Mouse (Mus musculus) MEL (cell line): ENCODE measurements at regions not wholly inside any gene's neighbourhood (a gene's known extent, or its start where the extent isn't known, plus 50 kb on each side); places are given as distances from the start of the nearest gene placed in this dataset.

Experiments
- DNase-seq: peaks from one replicate; pipeline ENCODE4 v3.0.0; 2011; ENCODE audit warnings: low read depth, low spot score
- H3K27ac ChIP-seq: 2 replicates; pipeline ENCODE4 v1.5.1; 2012; ENCODE audit warnings: low read depth, mild to moderate bottlenecking, control low read depth, low read length, moderate library complexity; ENCODE audit not compliant: control insufficient read depth
- H3K27me3 ChIP-seq, 2 experiments: fragments of 150-350 bp in 1 of 2; sonication (generic) in 1 of 2; 2 replicates each; pipeline ENCODE4 v1.6.1; 2012; ENCODE audit warnings: low read length in 2 of 2, mild to moderate bottlenecking in 2 of 2, improper control_type of control experiment in 1 of 2, moderate library complexity in 1 of 2; ENCODE audit not compliant: insufficient read depth in 2 of 2, control insufficient read depth in 1 of 2
- H3K36me3 ChIP-seq, 2 experiments: 2 replicates each; pipeline ENCODE4 v1.6.1; 2012 to 2014; ENCODE audit warnings: low read length in 2 of 2, improper control_type of control experiment in 1 of 2, inconsistent platforms in 1 of 2, mild to moderate bottlenecking in 1 of 2; ENCODE audit not compliant: insufficient read depth in 2 of 2, control insufficient read depth in 1 of 2
- H3K4me1 ChIP-seq, 2 experiments: fragments of 150-350 bp in 1 of 2; sonication (generic) in 1 of 2; 2 replicates each; pipeline ENCODE4 v1.6.1; 2012; ENCODE audit warnings: low read length in 2 of 2, improper control_type of control experiment in 1 of 2, mild to moderate bottlenecking in 1 of 2; ENCODE audit not compliant: insufficient read depth in 2 of 2, control insufficient read depth in 1 of 2
- H3K4me3 ChIP-seq, 2 experiments: fragments of 150-350 bp in 1 of 2; sonication (generic) in 1 of 2; 2 replicates each; pipeline ENCODE4 v1.5.1; 2012; ENCODE audit warnings: low read depth in 2 of 2, low read length in 2 of 2, mild to moderate bottlenecking in 2 of 2, moderate library complexity in 2 of 2, control low read depth in 1 of 2, improper control_type of control experiment in 1 of 2; ENCODE audit not compliant: control insufficient read depth in 1 of 2, insufficient read depth in 1 of 2
- H3K79me2 ChIP-seq: 2 replicates; pipeline ENCODE4 v1.6.1; 2012; ENCODE audit warnings: mild to moderate bottlenecking, low read length, moderate library complexity; ENCODE audit not compliant: control insufficient read depth, poor library complexity, insufficient read depth
- H3K9ac ChIP-seq: 2 replicates; pipeline ENCODE4 v1.6.1; 2012; ENCODE audit warnings: low read depth, mild to moderate bottlenecking, control low read depth, low read length, moderate library complexity; ENCODE audit not compliant: control insufficient read depth, poor library complexity, severe bottlenecking
- H3K9me3 ChIP-seq: fragments of 150-350 bp; sonication (generic); replicated peaks from 2 replicates; pipeline ENCODE4 v1.6.1; 2012; ENCODE audit warnings: mild to moderate bottlenecking, low read length, improper control_type of control experiment, moderate library complexity; ENCODE audit not compliant: insufficient read depth
- BHLHE40 ChIP-seq: IDR thresholded peaks from 2 replicates; pipeline ENCODE4 v1.6.1; 2012; ENCODE audit warnings: low read depth, mild to moderate bottlenecking, inconsistent platforms, low read length, improper control_type of control experiment, borderline replicate concordance
- CHD1 ChIP-seq: IDR thresholded peaks from 2 replicates; pipeline ENCODE4 v1.6.1; 2012; ENCODE audit warnings: low read depth, mild to moderate bottlenecking, inconsistent platforms, low read length, improper control_type of control experiment
- CTCF ChIP-seq, 3 experiments: IDR thresholded peaks in 2 of 3; conservative IDR thresholded peaks in 1 of 3; 2 replicates each; pipeline ENCODE4 v1.5.1; 2011 to 2012; ENCODE audit warnings: low read length in 3 of 3, low read depth in 2 of 3, mild to moderate bottlenecking in 2 of 3, improper control_type of control experiment in 1 of 3, inconsistent platforms in 1 of 3, mixed read lengths in 1 of 3, moderate library complexity in 1 of 3; ENCODE audit not compliant: control insufficient read depth in 1 of 3, insufficient read depth in 1 of 3, poor library complexity in 1 of 3, severe bottlenecking in 1 of 3
- E2F4 ChIP-seq: IDR thresholded peaks from 2 replicates; pipeline ENCODE4 v1.6.1; 2011; ENCODE audit warnings: low read depth, low read length, improper control_type of control experiment, borderline replicate concordance
- ELF1 ChIP-seq: IDR thresholded peaks from 2 replicates; pipeline ENCODE4 v1.6.1; 2014; ENCODE audit warnings: low read depth, mild to moderate bottlenecking, inconsistent platforms, low read length, improper control_type of control experiment, moderate library complexity
- EP300 ChIP-seq, 2 experiments: IDR thresholded peaks; 2 replicates each; pipeline ENCODE4 v1.6.1; 2011; ENCODE audit warnings: improper control_type of control experiment in 2 of 2, low read length in 2 of 2, low read depth in 1 of 2, mild to moderate bottlenecking in 1 of 2
- ETS1 ChIP-seq: IDR thresholded peaks from 2 replicates; pipeline ENCODE4 v1.6.1; 2012; ENCODE audit warnings: low read depth, mild to moderate bottlenecking, inconsistent platforms, low read length, improper control_type of control experiment, moderate library complexity
- GABPA ChIP-seq: IDR thresholded peaks from 2 replicates; pipeline ENCODE4 v1.6.1; 2012; ENCODE audit warnings: low read depth, mild to moderate bottlenecking, inconsistent platforms, low read length, improper control_type of control experiment, moderate library complexity
- GATA1 ChIP-seq: IDR thresholded peaks from 2 replicates; pipeline ENCODE4 v1.6.1; 2011; ENCODE audit warnings: low read depth, low read length, improper control_type of control experiment
- JUND ChIP-seq: IDR thresholded peaks from 2 replicates; pipeline ENCODE4 v1.6.1; 2011; ENCODE audit warnings: low read depth, mild to moderate bottlenecking, improper control_type of control experiment, low read length
- KAT2A ChIP-seq: conservative IDR thresholded peaks from 2 replicates; pipeline ENCODE4 v1.6.1; 2012; ENCODE audit warnings: low read depth, low read length, improper control_type of control experiment, inconsistent platforms
- MAX ChIP-seq: IDR thresholded peaks from 2 replicates; pipeline ENCODE4 v1.6.1; 2011; ENCODE audit warnings: low read length, improper control_type of control experiment
- MEF2A ChIP-seq: IDR thresholded peaks from 2 replicates; pipeline ENCODE4 v1.6.1; 2014; ENCODE audit warnings: low read depth, mild to moderate bottlenecking, inconsistent platforms, low read length, improper control_type of control experiment; ENCODE audit not compliant: poor library complexity, insufficient replicate concordance, severe bottlenecking; ENCODE audit errors: extremely low read depth
- NELFE ChIP-seq: IDR thresholded peaks from 2 replicates; pipeline ENCODE4 v1.6.1; 2011; ENCODE audit warnings: low read depth, low read length, improper control_type of control experiment
- POLR2A ChIP-seq, 2 experiments: IDR thresholded peaks; 2 replicates each; pipeline ENCODE4 v1.6.1; 2011 to 2012; ENCODE audit warnings: low read length in 2 of 2, mild to moderate bottlenecking in 2 of 2, control low read depth in 1 of 2, improper control_type of control experiment in 1 of 2, low read depth in 1 of 2, moderate library complexity in 1 of 2; ENCODE audit not compliant: control insufficient read depth in 1 of 2, insufficient read depth in 1 of 2, poor library complexity in 1 of 2
- POLR2AphosphoS2 ChIP-seq: IDR thresholded peaks from 2 replicates; pipeline ENCODE4 v1.6.1; 2011; ENCODE audit warnings: low read length, improper control_type of control experiment
- POLR2AphosphoS5 ChIP-seq: IDR thresholded peaks from 2 replicates; pipeline ENCODE4 v1.6.1; 2012; ENCODE audit warnings: low read depth, borderline replicate concordance, mild to moderate bottlenecking, inconsistent platforms, low read length, moderate library complexity, mixed read lengths
- RCOR1 ChIP-seq: IDR thresholded peaks from 2 replicates; pipeline ENCODE4 v1.6.1; 2012; ENCODE audit warnings: low read depth, mild to moderate bottlenecking, inconsistent platforms, low read length, improper control_type of control experiment
- SMC3 ChIP-seq: IDR thresholded peaks from 2 replicates; pipeline ENCODE4 v1.6.1; 2011; ENCODE audit warnings: low read depth, low read length, improper control_type of control experiment
- USF1 ChIP-seq: IDR thresholded peaks from 2 replicates; pipeline ENCODE4 v1.6.1; 2014; ENCODE audit warnings: low read depth, mild to moderate bottlenecking, inconsistent platforms, low read length, improper control_type of control experiment, moderate library complexity
- USF2 ChIP-seq, 2 experiments: IDR thresholded peaks; 2 replicates each; pipeline ENCODE4 v1.6.1; 2011 to 2012; ENCODE audit warnings: improper control_type of control experiment in 2 of 2, low read length in 2 of 2, borderline replicate concordance in 1 of 2, inconsistent platforms in 1 of 2, low read depth in 1 of 2, mild to moderate bottlenecking in 1 of 2; ENCODE audit not compliant: insufficient read depth in 1 of 2
- ZKSCAN1 ChIP-seq: IDR thresholded peaks from 2 replicates; pipeline ENCODE4 v1.6.1; 2012; ENCODE audit warnings: low read depth, mild to moderate bottlenecking, inconsistent platforms, low read length, improper control_type of control experiment, moderate library complexity
- ZMIZ1 ChIP-seq: IDR thresholded peaks from 2 replicates; pipeline ENCODE4 v1.6.1; 2012; ENCODE audit warnings: low read depth, mild to moderate bottlenecking, inconsistent platforms, low read length, improper control_type of control experiment, moderate library complexity
- ZNF384 ChIP-seq: IDR thresholded peaks from 2 replicates; pipeline ENCODE4 v1.6.1; 2012; ENCODE audit warnings: low read depth, mild to moderate bottlenecking, inconsistent platforms, low read length, improper control_type of control experiment

DNA sequence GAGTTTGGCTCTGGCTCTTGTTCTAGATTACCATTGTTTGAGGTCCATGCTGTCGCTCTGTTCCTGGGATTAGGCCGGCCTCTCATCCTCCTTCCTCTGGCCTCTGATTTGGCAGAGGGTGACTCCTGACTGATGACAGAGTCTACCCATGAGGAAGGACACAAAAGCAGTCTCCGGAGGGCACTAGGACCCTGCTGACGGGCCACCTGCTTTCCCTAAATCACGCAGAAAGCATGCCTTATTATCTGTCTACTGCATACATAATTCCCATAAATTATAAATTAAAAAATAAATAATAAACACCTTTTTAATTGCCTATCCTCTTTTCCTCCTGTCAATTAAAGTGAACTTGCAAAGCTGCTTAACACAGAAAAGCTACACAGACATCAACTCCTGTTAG, 215.4 kb downstream of the Sec16b start:
- TF ChIP-seq BHLHE40 (no peak), GATA1 (no peak), JUND (no peak), ELF1 (no peak), POLR2AphosphoS5 (no peak), CTCF (IDR thresholded peaks at IDR 0.05 in 2 of 3, conservative IDR thresholded peaks at IDR 0.05 in 1 of 3; ENCODE audit: control insufficient read depth in 1 of 3, insufficient read depth in 1 of 3, low read depth in 2 of 3, low read length in 3 of 3, poor library complexity in 1 of 3, severe bottlenecking in 1 of 3) (no peak), ZKSCAN1 (no peak), EP300 (IDR thresholded peaks at IDR 0.05; ENCODE audit: low read depth in 1 of 2, low read length in 2 of 2) (no peak), CHD1 (no peak), RCOR1 (no peak), GABPA (no peak), ZNF384 (no peak), KAT2A (no peak), ETS1 (no peak), POLR2AphosphoS2 (no peak), E2F4 (no peak)
- TF ChIP-seq, all 39 proteins: peak for 0
- no peaks in the 10 kb centered on the region for H3K79me2 ChIP-seq
- H3K9ac ChIP-seq, result no peak overlapping the region
- no peak for DNase-seq
- H3K27me3 ChIP-seq, result no peaks in the 10 kb centered on the region
- H3K4me3 ChIP-seq, result no peak overlapping the region
- no peaks in the 10 kb centered on the region for H3K4me1 ChIP-seq
- H3K9me3 ChIP-seq, result no peaks in the 10 kb centered on the region
- no peak overlapping the region for H3K27ac ChIP-seq
- H3K36me3 ChIP-seq, result no peaks in the 10 kb centered on the region

DNA sequence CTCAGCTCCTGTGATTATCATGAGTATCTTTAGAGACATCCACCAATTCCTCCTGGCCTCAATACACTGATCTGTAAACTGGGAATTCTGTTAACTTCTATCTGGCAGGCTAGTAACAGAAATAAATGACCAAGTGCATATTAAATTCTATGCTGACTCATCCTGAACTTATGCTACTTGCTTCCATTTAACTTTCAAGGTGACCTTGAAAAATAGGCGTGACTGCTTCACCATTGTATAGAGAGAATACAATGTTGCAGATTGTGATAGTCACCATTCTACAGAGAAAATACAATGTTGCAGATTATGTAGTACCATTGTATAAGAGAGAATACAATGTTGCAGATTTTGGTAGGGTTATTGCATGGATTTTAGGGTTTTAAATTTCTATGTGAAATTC, 224.6 kb downstream of the Sec16b start:
- Histone ChIP-seq H3K4me3 (no peak overlapping the region), H3K4me1 (no peaks in the 10 kb centered on the region), H3K27me3 (no peaks in the 10 kb centered on the region), H3K9me3 (no peaks in the 10 kb centered on the region), H3K9ac (no peak overlapping the region), H3K36me3 (no peaks in the 10 kb centered on the region), H3K79me2 (no peaks in the 10 kb centered on the region), H3K27ac (no peak overlapping the region)
- no peak for DNase-seq
- TF ChIP-seq CTCF (IDR thresholded peaks at IDR 0.05 in 2 of 3, conservative IDR thresholded peaks at IDR 0.05 in 1 of 3; ENCODE audit: control insufficient read depth in 1 of 3, insufficient read depth in 1 of 3, low read depth in 2 of 3, low read length in 3 of 3, poor library complexity in 1 of 3, severe bottlenecking in 1 of 3), result no peak
- TF ChIP-seq POLR2AphosphoS2, result no peak
- TF ChIP-seq CHD1, result no peak
- no peak for TF ChIP-seq SMC3
- TF ChIP-seq MEF2A, result no peak
- TF ChIP-seq EP300 (IDR thresholded peaks at IDR 0.05; ENCODE audit: low read depth in 1 of 2, low read length in 2 of 2), result no peak
- TF ChIP-seq JUND, result no peak
- TF ChIP-seq USF2 (IDR thresholded peaks at IDR 0.05; ENCODE audit: borderline replicate concordance in 1 of 2, insufficient read depth in 1 of 2, low read depth in 1 of 2, low read length in 2 of 2), result no peak
- TF ChIP-seq NELFE, result no peak
- TF ChIP-seq ZKSCAN1, result no peak
- TF ChIP-seq MAX, result no peak
- TF ChIP-seq POLR2A (IDR thresholded peaks at IDR 0.05; ENCODE audit: control insufficient read depth in 1 of 2, insufficient read depth in 1 of 2, low read depth in 1 of 2, low read length in 2 of 2, poor library complexity in 1 of 2), result no peak
- no peak for TF ChIP-seq ZMIZ1
- no peak for TF ChIP-seq USF1
- TF ChIP-seq BHLHE40, result no peak
